Mouse (Mus musculus) lung, postnatal 0 days (tissue): ENCODE results near the gene Ttll10.

Experiments
- CTCF ChIP-seq: IDR thresholded peaks from 2 replicates; pipeline ENCODE4 v1.5.1; 2016; ENCODE audit warnings: antibody characterized with exemption, mild to moderate bottlenecking
- EP300 ChIP-seq: IDR thresholded peaks from 2 replicates; pipeline ENCODE4 v1.6.1; 2016; ENCODE audit warnings: antibody characterized with exemption, mild to moderate bottlenecking, control low read depth

GRCm38 (mm10) chr4:156054606-156055005, 4.6 kb downstream of the Ttll10 start:
- TF ChIP-seq CTCF (no peak), EP300 (no peak)
